Mouse (Mus musculus) intestine, embryonic 14.5 days (tissue): ENCODE results near the gene Fut11. TPM values are rescaled to one million over a fixed set of nuclear protein-coding genes. Genes with fewer than 3 reads are reported as not detected.

Source experiments
- ATAC-seq: fragments of 200-750 bp; cut with Nextera tagmentation; replicated peaks from 2 replicates; pipeline ENCODE4 v1.8.0; 2017; ENCODE audit warnings: low read depth, moderate number of reproducible peaks, moderate TSS enrichment, moderate library complexity; ENCODE audit not compliant: low FRiP score, low TSS enrichment
- DNase-seq: peaks from one replicate; pipeline ENCODE4 v3.0.0-alpha.2; 2018; ENCODE audit warnings: low spot score
- H3K27ac ChIP-seq: fragments of 300-500 bp; sonication (generic); 2 replicates; pipeline ENCODE4 v1.5.1; 2014; ENCODE audit warnings: low read depth, mild to moderate bottlenecking, control low read depth
- H3K27me3 ChIP-seq: fragments of 300-500 bp; sonication (generic); replicated peaks from 2 replicates; pipeline ENCODE4 v1.6.1; 2014; ENCODE audit warnings: low read length, control low read depth; ENCODE audit not compliant: control insufficient read depth, insufficient read depth
- H3K36me3 ChIP-seq: fragments of 300-500 bp; sonication (generic); 2 replicates; pipeline ENCODE4 v1.6.1; 2014; ENCODE audit warnings: low read length, control low read depth; ENCODE audit not compliant: control insufficient read depth, insufficient read depth
- H3K4me1 ChIP-seq: fragments of 300-500 bp; sonication (generic); replicated peaks from 2 replicates; pipeline ENCODE4 v1.6.1; 2014; ENCODE audit warnings: low read length, control low read depth, mixed read lengths; ENCODE audit not compliant: control insufficient read depth, insufficient read depth
- H3K4me2 ChIP-seq: fragments of 300-500 bp; sonication (generic); 2 replicates; pipeline ENCODE4 v1.6.1; 2014; ENCODE audit warnings: low read length
- H3K4me3 ChIP-seq: fragments of 300-500 bp; sonication (generic); 2 replicates; pipeline ENCODE4 v1.5.1; 2014; ENCODE audit warnings: low read depth, low read length, control low read depth, mixed read lengths
- H3K9ac ChIP-seq: fragments of 300-500 bp; sonication (generic); 2 replicates; pipeline ENCODE4 v1.6.1; 2014; ENCODE audit warnings: mild to moderate bottlenecking, low read length
- H3K9me3 ChIP-seq: fragments of 300-500 bp; sonication (generic); 2 replicates; pipeline ENCODE4 v1.6.1; 2016; ENCODE audit warnings: low read length, control low read depth; ENCODE audit not compliant: control insufficient read depth
- WGBS: fragments of 180-500 bp; shearing (Covaris S2); extraction: QIAGEN DNeasy Blood & Tissue Kit; methylation state at CpG from one replicate; pipeline ENCODE4 v1.1.7; 2014; 5-methylcytosine and 5-hydroxymethylcytosine counted together
- polyA plus RNA-seq: library from polyadenylated mRNA; unstranded; fragments of >200 nt; fragmentation: Nextera tagmentation; extraction: Ambion mirVana; gene quantifications from 2 replicates; pipeline ENCODE4 v1.2.1, GENCODE M21; 2014

Fut11 gene
- 19.6 and 20.0 TPM in 2 replicates for polyA plus RNA-seq

GRCm38 (mm10) chr14:20694884-20695760, at the start of gene Fut11:
Fut11 (plus strand) TSS chr14:20694968.
- Histone ChIP-seq H3K9ac (peak within 1 kb of the TSS; percentile 88), H3K4me2 (peak within 1 kb of the TSS; percentile 78), H3K4me1 (peaks cover 39% of the 10 kb centered on the region), H3K27ac (peak within 1 kb of the TSS; percentile 96), H3K4me3 (peak within 1 kb of the TSS; percentile 79), H3K36me3 (peaks cover 48% of the 10 kb centered on the region), H3K9me3 (no peaks in the 10 kb centered on the region), H3K27me3 (no peaks in the 10 kb centered on the region)
- under 1% methylated on average over 109 of the region's 111 CpGs for WGBS
- DNase-seq (peak; percentile 91), ATAC-seq (peak; percentile 93)

- no peak overlapping the region for H3K4me2 ChIP-seq
- DNase-seq (no peak), ATAC-seq (no peak)
- no peak overlapping the region for H3K27ac ChIP-seq
- no peaks in the 10 kb centered on the region for H3K36me3 ChIP-seq
- peaks cover 9% of the 10 kb centered on the region for H3K4me1 ChIP-seq
- no peak overlapping the region for H3K9ac ChIP-seq
- H3K9me3 ChIP-seq = no peaks in the 10 kb centered on the region
- 44% methylated on average over 3 of the region's 3 CpGs for WGBS
- H3K4me3 ChIP-seq = no peak overlapping the region
- H3K27me3 ChIP-seq = no peaks in the 10 kb centered on the region
Measured at GRCm38 (mm10) chr14:20645547-20645946, 49.2 kb upstream of the Fut11 start.

- H3K27me3 ChIP-seq = no peaks in the 10 kb centered on the region
- H3K36me3 ChIP-seq = no peaks in the 10 kb centered on the region
- H3K4me3 ChIP-seq = no peak overlapping the region
- no peak overlapping the region for H3K4me2 ChIP-seq
- no peaks in the 10 kb centered on the region for H3K9me3 ChIP-seq
- DNase-seq (no peak), ATAC-seq (no peak)
- H3K9ac ChIP-seq = no peak overlapping the region
- no peak overlapping the region for H3K27ac ChIP-seq
- peaks cover 9% of the 10 kb centered on the region for H3K4me1 ChIP-seq
Measured at GRCm38 (mm10) chr14:20646381-20646780, 48.4 kb upstream of the Fut11 start.

GRCm38 (mm10) chr14:20651000-20651399, 43.8 kb upstream of the Fut11 start:
- Histone ChIP-seq H3K4me3 (no peak overlapping the region), H3K4me2 (no peak overlapping the region), H3K4me1 (no peaks in the 10 kb centered on the region), H3K27ac (no peak overlapping the region), H3K36me3 (no peaks in the 10 kb centered on the region), H3K27me3 (no peaks in the 10 kb centered on the region), H3K9me3 (no peaks in the 10 kb centered on the region), H3K9ac (no peak overlapping the region)
- no peak for DNase-seq
- 70% methylated on average over 2 of the region's 2 CpGs for WGBS
- ATAC-seq = no peak

- H3K27me3 ChIP-seq = no peaks in the 10 kb centered on the region
- DNase-seq (no peak), ATAC-seq (no peak)
- no peaks in the 10 kb centered on the region for H3K36me3 ChIP-seq
- H3K27ac ChIP-seq = no peak overlapping the region
- H3K4me2 ChIP-seq = no peak overlapping the region
- no peak overlapping the region for H3K4me3 ChIP-seq
- 61% methylated on average over 4 of the region's 4 CpGs for whole genome bisulfite sequencing
- H3K4me1 ChIP-seq = no peaks in the 10 kb centered on the region
- H3K9ac ChIP-seq = no peak overlapping the region
- no peaks in the 10 kb centered on the region for H3K9me3 ChIP-seq
Measured at GRCm38 (mm10) chr14:20651722-20652256, 43.0 kb upstream of the Fut11 start.

GRCm38 (mm10) chr14:20654690-20655421, 39.9 kb upstream of the Fut11 start:
- ATAC-seq (no peak), DNase-seq (no peak)
- Histone ChIP-seq H3K27ac (no peak overlapping the region), H3K36me3 (no peaks in the 10 kb centered on the region), H3K4me1 (no peaks in the 10 kb centered on the region), H3K9me3 (no peaks in the 10 kb centered on the region), H3K4me3 (no peak overlapping the region), H3K27me3 (no peaks in the 10 kb centered on the region), H3K4me2 (no peak overlapping the region), H3K9ac (no peak overlapping the region)
- WGBS = 67% methylated on average over 9 of the region's 9 CpGs

- 0 out of 2 replicates have a peak, but pooled peaks cover 3% of the 10 kb centered on the region for H3K4me1 ChIP-seq
- H3K9me3 ChIP-seq = no peaks in the 10 kb centered on the region
- H3K27me3 ChIP-seq = no peaks in the 10 kb centered on the region
- 79% methylated on average over 9 of the region's 9 CpGs for WGBS
- no peaks in the 10 kb centered on the region for H3K36me3 ChIP-seq
- no peak overlapping the region for H3K4me3 ChIP-seq
- H3K9ac ChIP-seq = no peak overlapping the region
- no peak overlapping the region for H3K27ac ChIP-seq
- no peak overlapping the region for H3K4me2 ChIP-seq
- ATAC-seq (no peak), DNase-seq (no peak)
Measured at GRCm38 (mm10) chr14:20655731-20656130, 39.0 kb upstream of the Fut11 start.

- DNase-seq = no peak
- Histone ChIP-seq H3K27ac (no peak within 1 kb of the TSS), H3K4me3 (no peak within 1 kb of the TSS), H3K9me3 (no peaks in the 10 kb centered on the region), H3K4me1 (0 out of 2 replicates have a peak, but pooled peaks cover 3% of the 10 kb centered on the region), H3K4me2 (no peak within 1 kb of the TSS), H3K36me3 (no peaks in the 10 kb centered on the region), H3K9ac (no peak within 1 kb of the TSS), H3K27me3 (no peaks in the 10 kb centered on the region)
- 61% methylated on average over 11 of the region's 11 CpGs for WGBS
- no peak for ATAC-seq
Measured at GRCm38 (mm10) chr14:20656361-20656760, 38.4 kb upstream of the Fut11 start, which contains the start of gene Myoz1. Myoz1 (minus strand) TSS chr14:20656540.
